Mouse (Mus musculus) MEL (cell line): ENCODE results near the gene Kcnj6. TPM values are rescaled to one million over a fixed set of nuclear protein-coding genes. Genes with fewer than 3 reads are reported as not detected.

Experiments
- DNase-seq: peaks from one replicate; pipeline ENCODE4 v3.0.0; 2011; ENCODE audit warnings: low read depth, low spot score
- H3K27ac ChIP-seq: 2 replicates; pipeline ENCODE4 v1.5.1; 2012; ENCODE audit warnings: low read depth, mild to moderate bottlenecking, control low read depth, low read length, moderate library complexity; ENCODE audit not compliant: control insufficient read depth
- H3K27me3 ChIP-seq, 2 experiments: fragments of 150-350 bp in 1 of 2; sonication (generic) in 1 of 2; 2 replicates each; pipeline ENCODE4 v1.6.1; 2012; ENCODE audit warnings: low read length in 2 of 2, mild to moderate bottlenecking in 2 of 2, improper control_type of control experiment in 1 of 2, moderate library complexity in 1 of 2; ENCODE audit not compliant: insufficient read depth in 2 of 2, control insufficient read depth in 1 of 2
- H3K36me3 ChIP-seq, 2 experiments: 2 replicates each; pipeline ENCODE4 v1.6.1; 2012 to 2014; ENCODE audit warnings: low read length in 2 of 2, improper control_type of control experiment in 1 of 2, inconsistent platforms in 1 of 2, mild to moderate bottlenecking in 1 of 2; ENCODE audit not compliant: insufficient read depth in 2 of 2, control insufficient read depth in 1 of 2
- H3K4me1 ChIP-seq, 2 experiments: fragments of 150-350 bp in 1 of 2; sonication (generic) in 1 of 2; 2 replicates each; pipeline ENCODE4 v1.6.1; 2012; ENCODE audit warnings: low read length in 2 of 2, improper control_type of control experiment in 1 of 2, mild to moderate bottlenecking in 1 of 2; ENCODE audit not compliant: insufficient read depth in 2 of 2, control insufficient read depth in 1 of 2
- H3K4me3 ChIP-seq, 2 experiments: fragments of 150-350 bp in 1 of 2; sonication (generic) in 1 of 2; 2 replicates each; pipeline ENCODE4 v1.5.1; 2012; ENCODE audit warnings: low read depth in 2 of 2, low read length in 2 of 2, mild to moderate bottlenecking in 2 of 2, moderate library complexity in 2 of 2, control low read depth in 1 of 2, improper control_type of control experiment in 1 of 2; ENCODE audit not compliant: control insufficient read depth in 1 of 2, insufficient read depth in 1 of 2
- H3K79me2 ChIP-seq: 2 replicates; pipeline ENCODE4 v1.6.1; 2012; ENCODE audit warnings: mild to moderate bottlenecking, low read length, moderate library complexity; ENCODE audit not compliant: control insufficient read depth, poor library complexity, insufficient read depth
- H3K9ac ChIP-seq: 2 replicates; pipeline ENCODE4 v1.6.1; 2012; ENCODE audit warnings: low read depth, mild to moderate bottlenecking, control low read depth, low read length, moderate library complexity; ENCODE audit not compliant: control insufficient read depth, poor library complexity, severe bottlenecking
- H3K9me3 ChIP-seq: fragments of 150-350 bp; sonication (generic); replicated peaks from 2 replicates; pipeline ENCODE4 v1.6.1; 2012; ENCODE audit warnings: mild to moderate bottlenecking, low read length, improper control_type of control experiment, moderate library complexity; ENCODE audit not compliant: insufficient read depth
- CHD2 ChIP-seq: IDR thresholded peaks from 2 replicates; pipeline ENCODE4 v1.6.1; 2011; ENCODE audit warnings: low read length, improper control_type of control experiment
- EP300 ChIP-seq, 2 experiments: IDR thresholded peaks; 2 replicates each; pipeline ENCODE4 v1.6.1; 2011; ENCODE audit warnings: improper control_type of control experiment in 2 of 2, low read length in 2 of 2, low read depth in 1 of 2, mild to moderate bottlenecking in 1 of 2
- ETS1 ChIP-seq: IDR thresholded peaks from 2 replicates; pipeline ENCODE4 v1.6.1; 2012; ENCODE audit warnings: low read depth, mild to moderate bottlenecking, inconsistent platforms, low read length, improper control_type of control experiment, moderate library complexity
- GABPA ChIP-seq: IDR thresholded peaks from 2 replicates; pipeline ENCODE4 v1.6.1; 2012; ENCODE audit warnings: low read depth, mild to moderate bottlenecking, inconsistent platforms, low read length, improper control_type of control experiment, moderate library complexity
- GATA1 ChIP-seq: IDR thresholded peaks from 2 replicates; pipeline ENCODE4 v1.6.1; 2011; ENCODE audit warnings: low read depth, low read length, improper control_type of control experiment
- JUND ChIP-seq: IDR thresholded peaks from 2 replicates; pipeline ENCODE4 v1.6.1; 2011; ENCODE audit warnings: low read depth, mild to moderate bottlenecking, improper control_type of control experiment, low read length
- KAT2A ChIP-seq: conservative IDR thresholded peaks from 2 replicates; pipeline ENCODE4 v1.6.1; 2012; ENCODE audit warnings: low read depth, low read length, improper control_type of control experiment, inconsistent platforms
- MEF2A ChIP-seq: IDR thresholded peaks from 2 replicates; pipeline ENCODE4 v1.6.1; 2014; ENCODE audit warnings: low read depth, mild to moderate bottlenecking, inconsistent platforms, low read length, improper control_type of control experiment; ENCODE audit not compliant: poor library complexity, insufficient replicate concordance, severe bottlenecking; ENCODE audit errors: extremely low read depth
- MYB ChIP-seq: IDR thresholded peaks from 2 replicates; pipeline ENCODE4 v1.6.1; 2011; ENCODE audit warnings: mild to moderate bottlenecking, low read depth, low read length, improper control_type of control experiment
- MYC ChIP-seq: IDR thresholded peaks from 2 replicates; pipeline ENCODE4 v1.6.1; 2011; ENCODE audit warnings: low read depth, mild to moderate bottlenecking, low read length, improper control_type of control experiment, moderate library complexity
- POLR2A ChIP-seq, 2 experiments: IDR thresholded peaks; 2 replicates each; pipeline ENCODE4 v1.6.1; 2011 to 2012; ENCODE audit warnings: low read length in 2 of 2, mild to moderate bottlenecking in 2 of 2, control low read depth in 1 of 2, improper control_type of control experiment in 1 of 2, low read depth in 1 of 2, moderate library complexity in 1 of 2; ENCODE audit not compliant: control insufficient read depth in 1 of 2, insufficient read depth in 1 of 2, poor library complexity in 1 of 2
- POLR2AphosphoS2 ChIP-seq: IDR thresholded peaks from 2 replicates; pipeline ENCODE4 v1.6.1; 2011; ENCODE audit warnings: low read length, improper control_type of control experiment
- RAD21 ChIP-seq: IDR thresholded peaks from 2 replicates; pipeline ENCODE4 v1.6.1; 2011; ENCODE audit warnings: mild to moderate bottlenecking, low read depth, low read length, improper control_type of control experiment
- TCF12 ChIP-seq: IDR thresholded peaks from 2 replicates; pipeline ENCODE4 v1.6.1; 2014; ENCODE audit warnings: low read depth, mild to moderate bottlenecking, inconsistent platforms, low read length, improper control_type of control experiment, moderate library complexity
- UBTF ChIP-seq: IDR thresholded peaks from 2 replicates; pipeline ENCODE4 v1.6.1; 2012; ENCODE audit warnings: low read depth, mild to moderate bottlenecking, inconsistent platforms, low read length, improper control_type of control experiment, moderate library complexity, borderline replicate concordance; ENCODE audit not compliant: insufficient read depth
- USF1 ChIP-seq: IDR thresholded peaks from 2 replicates; pipeline ENCODE4 v1.6.1; 2014; ENCODE audit warnings: low read depth, mild to moderate bottlenecking, inconsistent platforms, low read length, improper control_type of control experiment, moderate library complexity
- ZC3H11A ChIP-seq: IDR thresholded peaks from 2 replicates; pipeline ENCODE4 v1.6.1; 2012; ENCODE audit warnings: low read depth, mild to moderate bottlenecking, inconsistent platforms, low read length, improper control_type of control experiment
- ZKSCAN1 ChIP-seq: IDR thresholded peaks from 2 replicates; pipeline ENCODE4 v1.6.1; 2012; ENCODE audit warnings: low read depth, mild to moderate bottlenecking, inconsistent platforms, low read length, improper control_type of control experiment, moderate library complexity
- ZNF384 ChIP-seq: IDR thresholded peaks from 2 replicates; pipeline ENCODE4 v1.6.1; 2012; ENCODE audit warnings: low read depth, mild to moderate bottlenecking, inconsistent platforms, low read length, improper control_type of control experiment
- polyA plus RNA-seq, 2 experiments: library from polyadenylated mRNA; stranded (reverse) in 1 of 2; unstranded in 1 of 2; fragments of >175 nt in 1 of 2; fragments of >200 nt in 1 of 2; gene quantifications; 2 replicates each; pipeline versions ENCODE4 v1.2.1 to v1.2.4; 2012; ENCODE audit warnings: low replicate concordance in 2 of 2, low read depth in 1 of 2; ENCODE audit not compliant: insufficient read length in 2 of 2, insufficient read depth in 1 of 2, missing spikeins in 1 of 2
- total RNA-seq: library from RNA; depleted of rRNA; stranded (reverse); fragments of 300-350 nt; gene quantifications from 2 replicates; pipeline ENCODE4 v1.2.3, GENCODE M21; 2012

Gene Kcnj6
- total and polyA plus RNA-seq, 3 experiments: not detected

DNA sequence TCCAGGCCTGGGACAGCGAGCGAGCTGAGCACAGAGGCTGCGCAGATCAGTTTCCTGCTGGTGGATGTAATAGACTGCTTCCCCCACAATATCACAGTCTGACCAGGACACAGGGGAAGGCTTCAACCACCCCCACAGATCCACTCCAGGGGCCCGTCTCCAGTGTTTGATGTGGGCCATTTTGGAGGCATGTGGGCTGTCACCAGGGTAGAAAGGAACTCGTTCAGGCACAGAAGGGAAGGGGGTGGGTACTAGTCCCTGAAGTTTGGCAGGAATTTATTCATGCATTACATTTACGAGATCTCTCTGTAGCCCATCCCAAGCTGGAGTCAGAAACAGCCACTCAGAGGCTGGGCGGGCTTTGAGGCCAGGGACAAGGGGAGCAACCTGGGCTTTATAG lies 115.4 kb downstream of the Kcnj6 start:
- no peaks in the 10 kb centered on the region for H3K4me1 ChIP-seq
- no peaks in the 10 kb centered on the region for H3K9me3 ChIP-seq
- no peak overlapping the region for H3K9ac ChIP-seq
- H3K27ac ChIP-seq: no peak overlapping the region
- no peaks in the 10 kb centered on the region for H3K27me3 ChIP-seq
- no peak for DNase-seq
- no peak overlapping the region for H3K4me3 ChIP-seq
- TF ChIP-seq GATA1 (no peak), CHD2 (no peak), TCF12 (no peak), POLR2AphosphoS2 (no peak), MYC (no peak), ETS1 (no peak), USF1 (no peak), JUND (no peak), ZKSCAN1 (no peak), MYB (no peak), POLR2A (IDR thresholded peaks at IDR 0.05; ENCODE audit: control insufficient read depth in 1 of 2, insufficient read depth in 1 of 2, low read depth in 1 of 2, low read length in 2 of 2, poor library complexity in 1 of 2) (no peak)
- no peaks in the 10 kb centered on the region for H3K36me3 ChIP-seq
- H3K79me2 ChIP-seq: no peaks in the 10 kb centered on the region

DNA sequence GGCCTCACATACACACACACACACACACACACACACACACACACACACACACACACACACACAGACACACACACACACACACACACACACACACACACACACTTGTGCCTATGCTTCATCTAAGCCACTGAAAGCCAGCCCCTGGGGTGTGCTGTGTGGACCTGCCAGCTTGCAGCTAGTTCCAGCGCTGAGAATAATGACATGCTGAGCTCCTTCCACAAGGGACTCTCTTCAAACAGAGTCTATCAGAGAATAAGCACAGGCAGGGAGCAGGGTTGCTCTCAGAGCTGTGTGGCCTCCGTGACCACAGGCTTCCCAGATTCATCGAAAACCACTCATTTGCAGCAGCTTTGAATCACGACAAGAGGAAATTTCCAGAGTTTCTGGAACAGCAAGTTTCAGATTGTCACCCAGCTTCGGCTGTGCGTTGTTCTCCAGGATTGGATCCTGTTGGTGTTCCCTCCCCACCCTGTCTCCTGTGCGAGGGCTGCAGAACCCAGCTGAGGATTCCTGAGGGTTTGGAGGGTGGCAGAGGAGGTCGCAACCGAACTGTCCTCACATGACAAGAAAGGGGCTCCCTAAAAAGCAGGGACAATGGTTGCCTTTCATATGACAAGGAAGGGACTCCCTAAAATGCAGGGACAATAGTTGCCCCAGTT lies 124.8 kb downstream of the Kcnj6 start:
- no peak for DNase-seq
- H3K4me1 ChIP-seq: no peaks in the 10 kb centered on the region
- H3K9me3 ChIP-seq: no peaks in the 10 kb centered on the region
- H3K36me3 ChIP-seq: no peaks in the 10 kb centered on the region
- H3K9ac ChIP-seq: no peak overlapping the region
- no peak overlapping the region for H3K4me3 ChIP-seq
- H3K79me2 ChIP-seq: no peaks in the 10 kb centered on the region
- H3K27ac ChIP-seq: no peak overlapping the region
- TF ChIP-seq USF1 (no peak), ZC3H11A (no peak), GABPA (no peak), MYB (no peak), EP300 (IDR thresholded peaks at IDR 0.05; ENCODE audit: low read depth in 1 of 2, low read length in 2 of 2) (no peak), UBTF (no peak), KAT2A (no peak), RAD21 (no peak), ZNF384 (no peak), MEF2A (no peak)
- H3K27me3 ChIP-seq: no peaks in the 10 kb centered on the region
